Mouse (Mus musculus) lung, embryonic 14.5 days (tissue): ENCODE data around the gene Cxcr4. TPM values are rescaled to one million over a fixed set of nuclear protein-coding genes. Genes with fewer than 3 reads are reported as not detected.

Source experiments
- ATAC-seq: fragments of 200-750 bp; cut with Nextera tagmentation; 2 replicates; pipeline ENCODE4 v1.8.0; 2017; ENCODE audit warnings: mild to moderate bottlenecking, moderate TSS enrichment, moderate library complexity; ENCODE audit not compliant: insufficient read depth
- DNase-seq: peaks from one replicate; pipeline ENCODE4 v3.0.0-alpha.2; 2015
- H3K27ac ChIP-seq: fragments of 300-500 bp; sonication (generic); 2 replicates; pipeline ENCODE4 v1.5.1; 2014; ENCODE audit warnings: low read depth, mild to moderate bottlenecking, moderate library complexity
- H3K27me3 ChIP-seq: fragments of 300-500 bp; sonication (generic); 2 replicates; pipeline ENCODE4 v1.6.1; 2014; ENCODE audit warnings: low read length, control low read depth; ENCODE audit not compliant: insufficient read depth
- H3K36me3 ChIP-seq: fragments of 300-500 bp; sonication (generic); 2 replicates; pipeline ENCODE4 v1.6.1; 2014; ENCODE audit warnings: control low read depth; ENCODE audit not compliant: insufficient read depth
- H3K4me1 ChIP-seq: fragments of 300-500 bp; sonication (generic); 2 replicates; pipeline ENCODE4 v1.6.1; 2014; ENCODE audit warnings: antibody characterized with exemption, control low read depth; ENCODE audit not compliant: insufficient read depth
- H3K4me2 ChIP-seq: fragments of 300-500 bp; sonication (generic); 2 replicates; pipeline ENCODE4 v1.6.1; 2014; ENCODE audit warnings: mild to moderate bottlenecking
- H3K4me3 ChIP-seq: fragments of 300-500 bp; sonication (generic); 2 replicates; pipeline ENCODE4 v1.5.1; 2014; ENCODE audit warnings: low read depth, low read length
- H3K9ac ChIP-seq: fragments of 300-500 bp; sonication (generic); 2 replicates; pipeline ENCODE4 v1.6.1; 2014
- H3K9me3 ChIP-seq: fragments of 300-500 bp; sonication (generic); 2 replicates; pipeline ENCODE4 v1.6.1; 2016; ENCODE audit warnings: low read depth, low read length, control low read depth
- CTCF ChIP-seq: IDR thresholded peaks from 2 replicates; pipeline ENCODE4 v1.5.1; 2016; ENCODE audit warnings: antibody characterized with exemption, low read depth
- WGBS: fragments of 180-500 bp; shearing (Covaris S2); extraction: QIAGEN DNeasy Blood & Tissue Kit; methylation state at CpG from one replicate; pipeline ENCODE4 v1.1.7; 2014; 5-methylcytosine and 5-hydroxymethylcytosine counted together
- polyA plus RNA-seq: library from polyadenylated mRNA; unstranded; fragments of >200 nt; fragmentation: Nextera tagmentation; extraction: Ambion mirVana; gene quantifications from 2 replicates; pipeline ENCODE4 v1.2.1, GENCODE M21; 2014

The Cxcr4 gene
- polyA plus RNA-seq, 1 experiment from 2014 or later, result 10.3 TPM

DNA sequence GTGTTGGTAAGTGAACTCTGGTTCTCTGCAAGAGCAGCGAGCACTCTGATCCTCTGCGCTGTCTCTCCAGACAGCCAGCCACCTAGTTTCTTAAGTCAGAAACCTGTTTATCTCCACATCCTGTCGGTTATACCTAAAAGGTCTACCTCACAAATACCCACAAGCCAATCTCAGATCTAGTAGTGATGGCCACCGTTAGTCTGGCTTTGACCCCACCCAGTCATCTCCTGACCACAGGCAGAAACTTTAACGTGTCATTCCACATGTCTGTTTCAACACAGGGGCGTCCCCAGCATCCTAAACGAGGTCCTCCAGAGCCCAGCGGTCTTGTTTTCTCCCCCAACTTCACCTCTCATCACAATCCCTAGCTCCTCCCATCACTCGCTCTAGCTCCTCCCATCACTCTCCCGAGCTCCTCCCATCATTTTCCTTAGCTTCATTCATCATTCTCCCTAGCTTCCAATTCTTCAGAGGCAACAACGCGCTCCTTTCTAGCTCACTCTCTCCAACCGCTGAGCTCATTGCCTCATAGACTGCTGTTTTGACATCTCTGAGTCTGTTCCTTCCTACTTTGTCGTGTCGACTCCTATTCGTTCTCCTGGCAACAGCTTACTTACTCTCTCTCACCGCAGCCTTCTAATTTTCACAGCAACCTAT is 22.0 kb downstream of the Cxcr4 start:
- H3K9ac ChIP-seq, result no peak overlapping the region
- DNase-seq, result no peak
- H3K4me1 ChIP-seq, result no peaks in the 10 kb centered on the region
- 78% methylated on average over 17 of the region's 17 CpGs for WGBS
- H3K9me3 ChIP-seq, result no peaks in the 10 kb centered on the region
- H3K36me3 ChIP-seq, result no peaks in the 10 kb centered on the region
- no peak for TF ChIP-seq CTCF
- no peak overlapping the region for H3K4me2 ChIP-seq
- no peak for ATAC-seq
- H3K27me3 ChIP-seq, result no peaks in the 10 kb centered on the region
- no peak overlapping the region for H3K4me3 ChIP-seq
- no peak overlapping the region for H3K27ac ChIP-seq

DNA sequence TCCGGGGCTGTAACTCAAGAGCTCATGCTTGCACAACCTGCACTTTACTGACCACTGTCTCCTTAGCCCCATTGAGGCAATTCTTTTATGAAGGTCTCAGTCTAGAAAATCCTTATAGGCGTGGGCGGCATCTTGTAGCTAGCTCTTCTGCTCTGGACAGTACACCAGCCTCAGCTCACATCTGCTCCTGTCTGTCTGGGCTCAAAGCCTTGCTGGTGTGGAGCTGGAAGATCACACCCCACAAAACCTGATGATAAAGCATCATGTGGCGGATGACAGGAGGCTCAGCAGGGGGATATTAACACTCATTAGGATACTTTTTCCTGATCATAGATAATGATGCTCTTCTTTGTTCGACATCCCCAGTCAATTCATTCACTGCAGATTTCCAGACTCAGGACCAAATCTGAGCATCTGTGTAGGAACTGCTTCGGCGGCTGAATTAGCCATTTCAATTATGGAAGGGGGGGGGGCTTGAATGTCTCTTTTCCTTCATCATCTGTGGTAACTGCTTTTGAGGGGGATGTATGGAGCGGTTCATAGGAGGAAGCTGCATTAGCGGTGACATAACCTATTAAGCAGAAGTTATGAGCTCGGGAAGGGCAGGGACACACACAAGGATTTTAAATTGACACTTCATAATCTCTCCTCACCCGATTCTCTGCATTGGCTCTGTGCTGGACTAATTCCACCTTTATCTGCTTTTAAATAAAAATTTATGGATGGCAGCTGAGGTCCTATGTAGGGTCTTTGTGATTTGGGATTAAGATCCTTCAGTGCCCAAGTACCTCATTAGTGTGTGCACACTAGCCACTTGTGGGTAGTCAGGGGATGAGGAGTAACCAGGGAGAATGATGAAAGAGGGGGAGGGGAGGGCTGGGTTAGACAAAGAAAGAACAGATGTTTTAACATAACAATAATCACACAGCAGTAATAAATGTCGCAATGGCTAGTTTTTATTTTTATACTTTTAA is 24.6 kb downstream of the Cxcr4 start:
- WGBS, result 74% methylated on average over 12 of the region's 12 CpGs
- Histone ChIP-seq H3K9me3 (no peaks in the 10 kb centered on the region), H3K27me3 (no peaks in the 10 kb centered on the region), H3K27ac (no peak overlapping the region), H3K4me3 (no peak overlapping the region), H3K36me3 (no peaks in the 10 kb centered on the region), H3K4me1 (no peaks in the 10 kb centered on the region), H3K4me2 (no peak overlapping the region), H3K9ac (no peak overlapping the region)
- TF ChIP-seq CTCF, result no peak
- no peak for DNase-seq
- no peak for ATAC-seq

DNA sequence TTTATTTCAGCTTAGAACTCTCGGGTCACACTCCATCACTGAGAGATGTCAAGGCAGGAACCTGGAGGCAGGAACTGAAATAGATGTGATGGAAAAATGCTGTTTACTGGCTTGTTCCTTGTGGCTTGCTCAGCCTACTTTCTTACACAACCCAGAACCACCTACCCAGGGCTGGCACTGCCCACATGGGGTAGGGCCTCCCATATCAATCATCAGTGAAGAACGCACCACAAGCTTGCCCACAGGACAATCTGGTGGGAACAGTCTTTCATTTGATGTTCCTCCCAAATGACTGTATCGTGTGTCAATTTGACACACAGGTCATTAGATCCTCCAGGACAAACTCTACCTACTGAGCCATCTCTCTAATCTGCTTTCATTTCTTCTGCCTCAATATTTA is 28.2 kb downstream of the Cxcr4 start:
- 82% methylated on average over 3 of the region's 3 CpGs for WGBS
- no peak for DNase-seq
- H3K27me3 ChIP-seq, result no peaks in the 10 kb centered on the region

DNA sequence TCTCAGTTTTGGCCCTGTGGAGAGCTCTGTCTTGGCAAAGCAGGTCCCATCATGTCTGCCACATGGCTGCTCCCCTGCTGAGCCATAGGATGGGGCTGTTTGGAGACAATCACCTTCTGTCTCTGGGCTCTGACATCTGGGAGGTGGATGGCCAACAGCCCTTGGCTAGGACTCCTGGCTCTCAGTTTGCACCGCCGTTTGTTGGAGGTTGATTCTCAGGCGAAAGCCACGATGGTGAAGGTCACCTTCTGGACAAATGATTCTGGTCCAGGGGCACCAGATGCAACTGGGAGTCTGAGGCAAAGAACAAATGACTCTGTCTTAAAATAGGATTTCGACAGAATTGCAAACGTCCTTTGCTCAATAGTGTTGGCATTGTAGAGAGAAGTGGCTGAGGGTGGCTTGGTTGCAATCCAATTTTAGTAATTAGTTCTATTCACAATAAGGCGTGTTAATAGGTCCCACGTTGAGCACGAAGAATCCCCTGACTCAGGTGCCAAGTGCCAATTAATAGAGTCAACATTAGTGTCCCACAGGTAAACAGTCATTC is 30.7 kb downstream of the Cxcr4 start:
- Histone ChIP-seq H3K4me1 (0 out of 2 replicates have a peak, but pooled peaks cover 3% of the 10 kb centered on the region), H3K9me3 (no peaks in the 10 kb centered on the region), H3K27ac (no peak overlapping the region), H3K27me3 (no peaks in the 10 kb centered on the region), H3K9ac (no peak overlapping the region), H3K4me2 (no peak overlapping the region), H3K4me3 (no peak overlapping the region), H3K36me3 (no peaks in the 10 kb centered on the region)
- ATAC-seq (no peak), DNase-seq (no peak)
- no peak for TF ChIP-seq CTCF
- 72% methylated on average over 9 of the region's 9 CpGs for WGBS

More for the DNA sequence above, 28.2 kb downstream of the Cxcr4 start:
- H3K4me2 ChIP-seq, result no peak overlapping the region
- ATAC-seq, result no peak
- no peaks in the 10 kb centered on the region for H3K9me3 ChIP-seq
- no peaks in the 10 kb centered on the region for H3K36me3 ChIP-seq
- H3K27ac ChIP-seq, result no peak overlapping the region
- no peak overlapping the region for H3K4me3 ChIP-seq
- TF ChIP-seq CTCF, result no peak
- 0 out of 2 replicates have a peak, but pooled peaks cover 3% of the 10 kb centered on the region for H3K4me1 ChIP-seq
- H3K9ac ChIP-seq, result no peak overlapping the region

DNA sequence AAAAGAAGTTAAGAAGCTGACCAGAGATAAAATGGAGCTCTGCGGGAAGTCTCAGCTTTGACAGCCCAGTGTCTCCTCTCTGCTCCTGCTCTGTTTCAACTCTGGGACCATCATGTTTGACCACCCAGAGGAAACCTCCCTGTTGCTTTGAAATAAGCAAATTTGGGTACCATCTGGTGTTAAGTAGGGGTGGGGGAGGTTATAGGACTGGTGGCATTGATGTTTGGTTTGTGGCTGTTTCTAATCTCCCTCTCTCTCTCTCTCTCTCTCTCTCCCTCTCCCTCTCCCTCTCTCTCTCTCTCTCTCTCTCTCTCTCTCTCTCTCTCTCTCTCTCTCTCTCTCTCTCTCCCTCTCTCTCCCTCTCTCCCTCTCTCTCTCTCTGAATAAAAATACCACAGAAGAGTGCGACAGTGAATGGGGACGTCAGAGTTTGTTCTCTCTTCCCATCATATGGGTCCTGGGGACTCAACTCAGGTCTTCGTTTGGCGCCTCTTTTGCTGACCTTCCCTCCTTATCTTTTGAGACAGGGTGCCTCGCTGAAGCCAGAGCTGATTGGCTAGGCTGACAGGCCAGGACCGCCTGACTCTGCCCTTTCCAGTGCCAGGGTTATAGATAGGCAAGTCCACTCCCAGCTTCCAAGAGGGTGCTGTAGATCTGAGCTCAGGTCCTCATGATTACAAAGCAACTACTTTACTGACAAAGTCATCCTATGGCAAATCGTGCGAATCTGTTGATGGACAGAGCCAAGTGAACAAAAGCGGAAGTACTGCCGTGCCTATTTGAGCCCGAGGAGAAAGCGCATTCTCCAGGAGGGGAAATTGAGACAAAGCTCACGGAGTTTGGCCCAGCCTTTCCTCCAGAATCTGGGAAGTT is 31.4 kb downstream of the Cxcr4 start:
- 48% methylated on average over 14 of the region's 14 CpGs for WGBS
- H3K27ac ChIP-seq, result no peak overlapping the region
- 0 out of 2 replicates have a peak, but pooled peaks cover 3% of the 10 kb centered on the region for H3K4me1 ChIP-seq
- H3K36me3 ChIP-seq, result no peaks in the 10 kb centered on the region
- ATAC-seq, result no peak
- H3K9me3 ChIP-seq, result no peaks in the 10 kb centered on the region
- no peak overlapping the region for H3K4me3 ChIP-seq
- H3K4me2 ChIP-seq, result no peak overlapping the region
- no peak for DNase-seq
- no peak for TF ChIP-seq CTCF
- H3K9ac ChIP-seq, result no peak overlapping the region
- H3K27me3 ChIP-seq, result no peaks in the 10 kb centered on the region

DNA sequence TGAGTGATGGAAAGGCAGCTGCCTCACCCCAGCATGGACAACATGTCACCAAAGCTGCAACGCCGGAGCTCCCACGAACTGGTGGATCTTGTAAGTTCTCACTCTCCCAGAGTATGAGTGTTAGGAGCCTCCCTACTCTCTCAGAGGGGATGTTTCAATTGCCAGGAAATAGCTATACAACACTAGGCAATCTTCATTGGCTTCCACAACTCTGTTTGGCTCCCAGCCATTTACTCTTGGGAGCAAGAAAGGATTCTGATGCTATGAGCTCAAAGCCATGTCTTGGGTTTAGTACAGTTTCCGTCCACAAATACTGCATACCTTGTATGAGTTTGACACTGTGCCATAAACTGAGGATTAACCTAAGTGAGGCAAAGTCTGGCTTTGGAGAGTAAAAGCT is 34.1 kb downstream of the Cxcr4 start:
- no peak overlapping the region for H3K4me3 ChIP-seq
- H3K27me3 ChIP-seq, result no peaks in the 10 kb centered on the region
- WGBS, result 39% methylated on average over 4 of the region's 4 CpGs
- H3K4me2 ChIP-seq, result no peak overlapping the region
- ATAC-seq (peak; percentile 87), DNase-seq (peak; percentile 91)
- no peak for TF ChIP-seq CTCF
- no peaks in the 10 kb centered on the region for H3K36me3 ChIP-seq
- 0 out of 2 replicates have a peak, but pooled peaks cover 3% of the 10 kb centered on the region for H3K4me1 ChIP-seq
- H3K9me3 ChIP-seq, result no peaks in the 10 kb centered on the region
- no peak overlapping the region for H3K9ac ChIP-seq
- no peak overlapping the region for H3K27ac ChIP-seq
